Mouse (Mus musculus) c-Kit-positive CD71-negative TER-119-negative erythroid progenitor cells, embryonic 14.5 days (primary cell): ENCODE results near the gene Fgfr2.

Experiments
- DNase-seq: peaks from one replicate; pipeline ENCODE4 v3.0.0-alpha.2; 2013; ENCODE audit warnings: low read depth

The Fgfr2 gene

GRCm38 (mm10) chr7:132258817-132259216, 864.3 kb downstream of the Fgfr2 start:
- DNase-seq = no peak

GRCm38 (mm10) chr7:132258216-132258615, 864.9 kb downstream of the Fgfr2 start:
- no peak for DNase-seq

- DNase-seq = no peak
Observed at GRCm38 (mm10) chr7:132253513-132253912, 869.6 kb downstream of the Fgfr2 start.

GRCm38 (mm10) chr7:132253078-132253477, 870.1 kb downstream of the Fgfr2 start:
- DNase-seq = no peak

GRCm38 (mm10) chr7:132249563-132250119, 873.5 kb downstream of the Fgfr2 start:
- DNase-seq = no peak

- no peak for DNase-seq
Observed at GRCm38 (mm10) chr7:132247567-132247966, 875.6 kb downstream of the Fgfr2 start.

- DNase-seq = no peak
Observed at GRCm38 (mm10) chr7:132247091-132247490, 876.1 kb downstream of the Fgfr2 start.

GRCm38 (mm10) chr7:132245730-132246129, 877.4 kb downstream of the Fgfr2 start:
- DNase-seq = no peak

GRCm38 (mm10) chr7:132244637-132245036, 878.5 kb downstream of the Fgfr2 start:
- DNase-seq = no peak

- no peak for DNase-seq
Observed at GRCm38 (mm10) chr7:132243225-132243624, 879.9 kb downstream of the Fgfr2 start.

- DNase-seq = peak; percentile 63
Observed at GRCm38 (mm10) chr7:132242617-132243141, 880.5 kb downstream of the Fgfr2 start.

- no peak for DNase-seq
Observed at GRCm38 (mm10) chr7:132238921-132239320, 884.2 kb downstream of the Fgfr2 start.

- DNase-seq = no peak
Observed at GRCm38 (mm10) chr7:132237191-132237590, 886.0 kb downstream of the Fgfr2 start.

GRCm38 (mm10) chr7:132236789-132237188, 886.4 kb downstream of the Fgfr2 start:
- no peak for DNase-seq

GRCm38 (mm10) chr7:132234250-132234649, 888.9 kb downstream of the Fgfr2 start:
- DNase-seq = no peak

- no peak for DNase-seq
Observed at GRCm38 (mm10) chr7:132233732-132234131, 889.4 kb downstream of the Fgfr2 start.

GRCm38 (mm10) chr7:132232937-132233336, 890.2 kb downstream of the Fgfr2 start:
- DNase-seq = no peak

- no peak for DNase-seq
Observed at GRCm38 (mm10) chr7:132231476-132231875, 891.7 kb downstream of the Fgfr2 start.

GRCm38 (mm10) chr7:132230961-132231360, 892.2 kb downstream of the Fgfr2 start:
- no peak for DNase-seq

- DNase-seq = peak; percentile 14
Observed at GRCm38 (mm10) chr7:132227075-132227640, 896.0 kb downstream of the Fgfr2 start.

GRCm38 (mm10) chr7:132226379-132227074, 896.6 kb downstream of the Fgfr2 start:
- peak; percentile 80 for DNase-seq

GRCm38 (mm10) chr7:132223452-132224141, 899.6 kb downstream of the Fgfr2 start:
- no peak for DNase-seq

- no peak for DNase-seq
Observed at GRCm38 (mm10) chr7:132214031-132214430, 909.1 kb downstream of the Fgfr2 start.
